Mouse (Mus musculus) CD4-positive, CD25-positive, alpha-beta regulatory T cell, adult 2 months (primary cell): ENCODE results near the gene 1700080O16Rik.

Experiments
- DNase-seq: peaks from one replicate; pipeline ENCODE4 v3.0.0-alpha.2; 2012; ENCODE audit warnings: low read depth, low spot score

1700080O16Rik gene

GRCm38 (mm10) chrX:51972672-51973071 lies at the start of gene 1700080O16Rik:
Gene 1700080O16Rik (minus strand): TSS chrX:51972772.
- no peak for DNase-seq

- no peak for DNase-seq
Observed at GRCm38 (mm10) chrX:52017660-52018059, 45.1 kb upstream of the 1700080O16Rik start.

- no peak for DNase-seq
Observed at GRCm38 (mm10) chrX:52000072-52000471, 27.5 kb upstream of the 1700080O16Rik start.

- DNase-seq, result no peak
Observed at GRCm38 (mm10) chrX:51999426-51999825, 26.9 kb upstream of the 1700080O16Rik start.

GRCm38 (mm10) chrX:51976361-51976760 lies 3.8 kb upstream of the 1700080O16Rik start:
- DNase-seq, result no peak

- DNase-seq, result no peak
Observed at GRCm38 (mm10) chrX:51974618-51975017, 2.0 kb upstream of the 1700080O16Rik start.

DNA sequence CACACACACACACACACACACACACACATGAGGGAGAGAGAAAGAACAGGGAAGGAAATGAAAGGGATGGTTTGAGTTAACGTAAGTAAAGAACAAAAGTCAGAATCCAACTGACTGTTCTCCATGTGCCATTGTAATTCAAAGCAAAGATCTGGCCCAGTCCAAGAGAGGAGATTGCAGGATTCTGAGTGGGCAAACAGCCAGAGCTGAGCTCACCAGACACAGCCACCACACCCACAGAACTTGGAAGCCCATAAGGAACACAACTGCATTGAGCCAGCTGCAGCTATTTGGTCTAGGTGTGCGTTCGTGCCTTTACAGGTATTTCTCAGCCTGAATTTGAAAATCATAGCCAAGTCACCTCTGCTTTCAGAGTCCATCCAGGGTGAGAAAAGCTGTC lies 24.5 kb downstream of the 1700080O16Rik start:
- DNase-seq, result no peak

- DNase-seq, result no peak
Observed at GRCm38 (mm10) chrX:51938076-51938475, 34.5 kb downstream of the 1700080O16Rik start.

GRCm38 (mm10) chrX:51919091-51919490 lies 53.5 kb downstream of the 1700080O16Rik start:
- DNase-seq, result no peak
